Mouse (Mus musculus): ENCODE measurements around the gene Ptpn1. TPM values are rescaled to one million over a fixed set of nuclear protein-coding genes. Genes with fewer than 3 reads are reported as not detected.

Ptpn1 gene
- polyA plus RNA-seq, 1 experiment from 2014 or later: 45.1 TPM

DNA sequence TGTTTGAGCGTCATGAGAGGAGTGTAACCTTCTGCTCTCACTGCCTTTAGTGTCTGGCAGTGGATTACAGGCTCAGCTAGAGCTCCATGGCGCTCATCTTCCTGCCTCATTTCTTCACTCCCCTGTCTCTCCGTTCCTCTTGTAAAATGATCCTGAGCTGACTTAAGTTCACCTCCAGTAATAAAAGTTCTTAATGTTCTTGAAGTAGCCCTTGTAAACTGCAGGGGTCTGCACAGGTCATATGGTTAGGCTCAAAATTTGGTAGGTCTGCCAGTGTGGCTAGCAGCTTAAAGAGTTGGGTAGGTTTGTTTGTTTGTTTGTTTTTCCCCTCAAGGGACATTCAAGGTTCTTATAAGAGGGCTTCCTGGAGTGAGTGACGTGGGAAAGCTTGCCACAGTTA, 7.3 kb downstream of the Ptpn1 start:
- H3K9ac ChIP-seq: no peak overlapping the region
- no peak for ATAC-seq (replicated peaks; ENCODE audit: insufficient number of reproducible peaks, insufficient read depth, low FRiP score, low read depth)
- WGBS: 66% methylated on average over 4 of the region's 4 CpGs
- H3K4me1 ChIP-seq (replicated peaks): peaks cover 74% of the 10 kb centered on the region
- H3K27me3 ChIP-seq: no peaks in the 10 kb centered on the region
- H3K9me3 ChIP-seq (replicated peaks): no peaks in the 10 kb centered on the region
- H3K4me2 ChIP-seq: no peak overlapping the region
- peak overlapping the region; percentile 28; the same call in 1 of the 2 replicates for H3K27ac ChIP-seq
- no peak overlapping the region for H3K4me3 ChIP-seq
- H3K36me3 ChIP-seq: no peaks in the 10 kb centered on the region

DNA sequence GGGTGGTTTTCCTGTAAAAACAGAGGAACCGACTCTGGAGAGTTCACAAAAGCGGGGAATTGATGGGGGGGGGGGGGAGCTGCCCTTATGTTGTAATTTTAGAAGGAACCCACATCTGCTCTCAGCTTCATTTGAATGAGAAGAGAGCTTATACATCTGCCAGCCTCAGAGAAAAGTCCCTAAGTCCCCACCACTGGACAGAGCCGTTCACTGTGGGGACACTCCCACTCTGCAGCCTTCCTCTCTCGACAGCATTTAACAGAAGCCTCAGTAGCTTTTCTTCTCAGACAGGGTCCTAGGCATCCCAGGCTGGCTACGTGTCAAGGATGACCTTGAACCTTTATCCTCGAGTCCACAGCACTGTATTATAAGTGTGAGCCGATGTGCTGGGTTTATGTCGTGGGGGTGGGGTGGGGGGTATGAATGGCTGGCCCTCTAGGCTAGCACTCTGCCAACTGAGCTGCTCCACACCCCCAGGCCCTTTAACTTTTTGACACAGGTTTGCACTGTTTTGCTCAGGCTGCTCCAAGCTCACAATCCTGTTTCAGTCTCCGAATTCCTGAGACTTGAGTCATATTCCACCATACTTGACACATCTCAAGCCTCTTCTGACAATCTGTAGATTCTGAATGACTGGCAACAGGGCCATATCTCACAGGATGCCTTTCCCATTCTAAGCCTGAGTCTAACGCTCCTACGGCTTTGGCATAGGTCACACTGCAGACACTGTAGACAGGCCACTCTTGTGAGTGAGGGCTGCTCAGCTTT, 8.0 kb downstream of the Ptpn1 start:
- no peak; the same call in 1 of the 2 replicates for ATAC-seq (replicated peaks; ENCODE audit: insufficient number of reproducible peaks, insufficient read depth, low FRiP score, low read depth)
- Histone ChIP-seq H3K27me3 (no peaks in the 10 kb centered on the region), H3K4me2 (peak overlapping the region; percentile 6; the same call in 1 of the 2 replicates), H3K4me3 (no peak overlapping the region), H3K36me3 (no peaks in the 10 kb centered on the region), H3K4me1 (replicated peaks) (peaks cover 72% of the 10 kb centered on the region), H3K27ac (peak overlapping the region; percentile 28), H3K9me3 (replicated peaks) (no peaks in the 10 kb centered on the region), H3K9ac (no peak overlapping the region)
- WGBS: 29% methylated on average over 11 of the region's 11 CpGs

DNA sequence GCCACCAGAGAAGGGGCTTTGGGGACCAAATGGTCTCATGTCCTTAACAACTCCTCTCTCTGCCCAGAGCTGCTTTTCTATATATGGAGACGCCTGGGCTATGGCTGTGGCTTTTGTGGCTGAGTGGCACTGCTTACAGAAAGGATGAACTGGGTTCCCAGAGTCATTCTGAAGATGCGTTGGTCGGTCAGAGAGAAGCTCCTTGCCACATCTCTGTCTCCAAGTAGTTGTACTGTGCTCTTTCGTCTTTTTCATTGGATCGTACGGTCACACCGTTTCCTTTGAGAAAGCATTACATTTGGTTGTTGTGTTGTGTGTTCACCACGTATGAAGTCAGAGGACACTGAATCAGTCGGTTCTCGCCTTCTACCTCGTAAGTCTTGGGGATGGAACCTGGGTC, 8.8 kb downstream of the Ptpn1 start:
- no peaks in the 10 kb centered on the region for H3K27me3 ChIP-seq
- ATAC-seq (replicated peaks; ENCODE audit: insufficient number of reproducible peaks, insufficient read depth, low FRiP score, low read depth): no peak
- no peak overlapping the region for H3K9ac ChIP-seq
- H3K27ac ChIP-seq: peak overlapping the region; percentile 28; the same call in 1 of the 2 replicates
- WGBS: 85% methylated on average over 11 of the region's 11 CpGs
- H3K4me1 ChIP-seq (replicated peaks): peaks cover 74% of the 10 kb centered on the region
- no peak overlapping the region for H3K4me3 ChIP-seq
- H3K36me3 ChIP-seq: no peaks in the 10 kb centered on the region
- no peak overlapping the region for H3K4me2 ChIP-seq
- H3K9me3 ChIP-seq (replicated peaks): no peaks in the 10 kb centered on the region

DNA sequence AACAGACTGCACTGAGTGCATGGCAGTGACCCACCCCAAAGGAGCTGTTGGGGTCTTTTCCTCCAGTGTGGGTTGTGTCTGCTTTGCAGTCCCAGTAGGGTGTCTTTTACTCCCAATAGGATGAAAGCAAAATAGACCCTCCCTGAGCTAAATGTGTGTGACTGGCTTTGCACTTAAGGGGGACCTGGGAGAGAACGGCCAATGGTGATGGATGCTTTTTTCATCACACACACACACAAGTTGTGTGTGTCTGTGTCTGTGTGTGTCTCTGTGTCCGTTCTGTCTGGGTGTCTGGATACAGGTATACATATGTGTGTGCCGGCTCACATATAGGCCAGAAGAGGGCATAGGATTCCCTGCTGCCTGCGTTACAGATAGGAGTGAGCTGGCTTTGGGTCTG, 9.5 kb downstream of the Ptpn1 start:
- no peak for ATAC-seq (replicated peaks; ENCODE audit: insufficient number of reproducible peaks, insufficient read depth, low FRiP score, low read depth)
- H3K4me3 ChIP-seq: no peak overlapping the region
- H3K4me2 ChIP-seq: no peak overlapping the region; the same call in 1 of the 2 replicates
- no peaks in the 10 kb centered on the region for H3K9me3 ChIP-seq (replicated peaks)
- H3K27ac ChIP-seq: peak overlapping the region; percentile 90
- H3K4me1 ChIP-seq (replicated peaks): peaks cover 71% of the 10 kb centered on the region
- 73% methylated on average over 4 of the region's 4 CpGs for WGBS
- H3K27me3 ChIP-seq: no peaks in the 10 kb centered on the region
- no peak overlapping the region for H3K9ac ChIP-seq
- no peaks in the 10 kb centered on the region for H3K36me3 ChIP-seq

DNA sequence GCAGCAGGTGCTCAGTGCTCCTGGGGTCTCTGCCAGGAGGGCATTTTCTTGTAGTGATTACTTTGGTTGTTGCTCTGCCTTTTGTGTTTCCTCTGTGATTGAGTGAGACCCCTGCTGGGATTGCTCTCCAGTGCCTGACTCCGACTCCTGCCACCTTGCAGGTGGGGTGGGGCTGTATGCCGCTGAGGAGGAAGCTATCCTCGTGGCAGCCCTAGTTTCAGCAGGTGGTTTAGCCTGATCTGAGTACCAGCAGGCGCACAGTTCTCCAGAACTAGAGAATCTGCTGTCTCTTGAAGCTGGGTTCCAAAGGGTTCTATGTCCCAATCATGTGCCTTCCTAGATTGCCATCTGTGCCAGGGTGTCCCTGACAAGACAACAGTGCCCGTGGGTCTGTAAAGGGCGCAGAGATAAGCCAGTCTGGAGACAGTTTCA, 9.9 kb downstream of the Ptpn1 start:
- Histone ChIP-seq H3K9ac (0 out of 2 replicates have a peak overlapping the region, but pooled peaks have one; percentile 1), H3K4me3 (peak overlapping the region; percentile 7; the same call in 1 of the 2 replicates), H3K9me3 (replicated peaks) (no peaks in the 10 kb centered on the region), H3K4me2 (peak overlapping the region; percentile 43), H3K36me3 (no peaks in the 10 kb centered on the region), H3K4me1 (replicated peaks) (peaks cover 68% of the 10 kb centered on the region), H3K27ac (peak overlapping the region; percentile 90), H3K27me3 (no peaks in the 10 kb centered on the region)
- ATAC-seq (replicated peaks; ENCODE audit: insufficient number of reproducible peaks, insufficient read depth, low FRiP score, low read depth): 0 out of 2 replicates have a peak, but pooled peaks have one; percentile 16
- WGBS: 38% methylated on average over 6 of the region's 6 CpGs

DNA sequence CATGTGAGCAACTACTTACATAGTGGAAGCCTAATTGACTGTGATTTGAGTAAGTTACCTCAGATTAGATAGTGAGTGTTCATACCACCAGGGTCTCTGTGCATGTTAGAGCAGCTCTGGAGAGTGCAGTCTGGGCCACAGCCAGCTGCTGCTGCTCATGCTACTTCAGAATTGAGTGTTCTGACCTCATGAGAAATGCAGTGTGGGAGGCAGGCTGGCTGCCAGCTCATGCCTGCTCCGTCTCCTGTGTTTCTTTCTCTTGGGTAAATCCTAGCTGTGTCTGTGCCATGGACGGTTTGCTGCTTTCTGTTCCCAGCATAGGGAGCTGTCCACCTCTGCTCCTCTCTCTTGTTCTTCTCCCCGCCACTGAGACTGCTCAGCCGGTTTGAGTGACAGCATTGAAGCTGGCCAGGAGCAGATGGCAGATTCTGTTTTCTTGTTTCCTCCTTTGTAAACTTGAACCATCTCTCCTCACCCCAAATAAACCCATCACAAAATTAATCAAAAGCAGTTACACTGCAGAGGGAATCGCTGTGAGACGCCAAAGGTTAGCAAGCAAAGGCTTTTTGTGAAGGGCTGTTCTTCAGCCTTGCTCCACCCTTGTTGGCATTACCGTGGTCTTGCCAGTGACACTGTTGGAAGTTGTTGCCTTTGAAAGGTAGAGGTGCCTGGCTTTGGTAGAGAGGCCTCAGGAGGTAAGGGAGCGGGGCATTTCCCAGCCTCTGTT, 10.5 kb downstream of the Ptpn1 start:
- peaks cover 64% of the 10 kb centered on the region for H3K4me1 ChIP-seq (replicated peaks)
- WGBS: 26% methylated on average over 8 of the region's 8 CpGs
- peak overlapping the region; percentile 7; the same call in 1 of the 2 replicates for H3K9ac ChIP-seq

DNA sequence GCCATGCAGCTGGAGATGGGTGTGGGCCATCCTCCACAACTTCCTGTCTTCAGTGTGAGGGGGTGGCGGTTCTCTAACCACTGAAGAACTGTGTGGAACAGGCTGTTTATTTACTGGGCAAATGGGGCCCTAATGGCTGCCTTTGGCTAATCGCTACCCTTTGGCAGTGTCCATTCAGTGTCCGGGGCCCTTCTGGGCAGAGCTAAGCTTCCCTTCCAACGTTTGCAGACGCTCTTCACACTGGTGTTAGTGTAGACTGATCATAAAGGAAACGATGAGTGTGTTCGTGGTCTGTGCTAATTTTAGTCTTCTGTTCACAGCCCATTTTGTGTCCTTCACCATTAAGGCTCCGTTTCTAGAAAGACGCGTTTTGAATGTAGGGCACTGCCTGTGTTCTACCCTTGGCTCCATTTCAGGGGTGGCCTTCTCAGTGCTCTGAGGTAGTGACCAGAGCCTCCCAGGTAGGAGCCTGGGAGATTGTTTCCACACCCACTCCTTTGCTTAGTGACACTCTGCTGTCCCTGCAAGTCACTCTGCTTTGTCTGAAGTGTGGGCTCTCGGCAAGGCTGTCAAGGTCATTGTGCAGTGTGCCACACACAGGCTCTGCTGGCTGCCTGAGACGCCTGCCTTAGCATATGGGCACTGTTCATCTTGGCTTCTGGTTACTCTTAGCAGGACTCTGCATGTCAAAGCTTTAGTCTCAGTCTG, 11.2 kb downstream of the Ptpn1 start:
- H3K27ac ChIP-seq: peak overlapping the region; percentile 90
- H3K27me3 ChIP-seq: no peaks in the 10 kb centered on the region
- H3K4me3 ChIP-seq: no peak overlapping the region
- peaks cover 71% of the 10 kb centered on the region for H3K4me1 ChIP-seq (replicated peaks)
- no peak for ATAC-seq (replicated peaks; ENCODE audit: insufficient number of reproducible peaks, insufficient read depth, low FRiP score, low read depth)
- peak overlapping the region; percentile 43 for H3K4me2 ChIP-seq
- no peaks in the 10 kb centered on the region for H3K9me3 ChIP-seq (replicated peaks)
- H3K9ac ChIP-seq: no peak overlapping the region
- WGBS: 39% methylated on average over 12 of the region's 12 CpGs
- no peaks in the 10 kb centered on the region for H3K36me3 ChIP-seq

More for the DNA sequence above, 10.5 kb downstream of the Ptpn1 start:
- Histone ChIP-seq H3K9me3 (replicated peaks) (no peaks in the 10 kb centered on the region), H3K27me3 (no peaks in the 10 kb centered on the region), H3K4me3 (peak overlapping the region; percentile 7; the same call in 1 of the 2 replicates), H3K4me2 (peak overlapping the region; percentile 43), H3K27ac (peak overlapping the region; percentile 90), H3K36me3 (no peaks in the 10 kb centered on the region)
- ATAC-seq (replicated peaks; ENCODE audit: insufficient number of reproducible peaks, insufficient read depth, low FRiP score, low read depth): peak; percentile 77

DNA sequence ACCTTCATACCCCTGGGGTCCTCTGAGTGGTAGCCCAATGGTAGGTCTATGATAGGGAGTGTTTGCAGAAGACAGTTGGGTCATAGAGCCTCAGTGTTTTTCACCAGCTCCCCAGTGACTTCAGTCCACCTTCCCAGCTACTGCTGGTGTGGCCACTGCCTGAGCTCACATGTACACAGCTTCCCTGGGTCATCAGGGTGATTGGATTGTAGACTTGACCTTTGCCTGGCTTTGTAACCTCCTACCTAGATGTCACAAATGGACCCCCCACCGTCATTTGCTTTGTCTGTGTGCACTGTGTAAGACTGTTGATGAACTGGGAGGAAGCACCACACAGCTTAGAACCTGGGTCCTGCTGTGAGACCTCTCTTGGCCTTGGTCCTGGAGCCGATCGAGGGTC, 12.3 kb downstream of the Ptpn1 start:
- no peaks in the 10 kb centered on the region for H3K36me3 ChIP-seq
- H3K27ac ChIP-seq: no peak overlapping the region
- no peaks in the 10 kb centered on the region for H3K9me3 ChIP-seq (replicated peaks)
- H3K4me2 ChIP-seq: no peak overlapping the region
- 88% methylated on average over 3 of the region's 3 CpGs for WGBS
- no peak overlapping the region for H3K4me3 ChIP-seq
- no peak for ATAC-seq (replicated peaks; ENCODE audit: insufficient number of reproducible peaks, insufficient read depth, low FRiP score, low read depth)
- no peak overlapping the region for H3K9ac ChIP-seq
- no peaks in the 10 kb centered on the region for H3K27me3 ChIP-seq
- peaks cover 73% of the 10 kb centered on the region for H3K4me1 ChIP-seq (replicated peaks)

DNA sequence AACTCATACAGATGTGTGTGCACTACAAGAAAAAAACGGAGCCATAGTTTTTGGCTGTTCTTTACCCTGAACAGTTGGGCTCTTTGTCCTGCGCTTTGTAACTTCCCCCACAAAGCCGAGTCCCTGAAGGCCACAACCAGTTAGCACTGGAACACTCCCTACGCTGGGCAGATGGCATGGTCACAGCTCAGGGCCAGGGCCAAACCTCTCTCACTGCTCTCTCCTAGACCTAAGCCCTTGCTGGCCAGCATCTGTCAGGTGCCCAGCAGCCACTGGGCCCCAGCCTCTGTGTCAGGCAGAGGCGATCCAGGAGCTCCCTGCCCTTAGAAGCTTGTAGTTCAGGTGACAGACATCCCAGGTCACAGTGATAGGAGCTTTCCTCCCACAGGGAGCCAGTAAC, 13.6 kb downstream of the Ptpn1 start:
- Histone ChIP-seq H3K4me2 (no peak overlapping the region), H3K27me3 (no peaks in the 10 kb centered on the region), H3K9ac (no peak overlapping the region), H3K4me1 (replicated peaks) (peaks cover 72% of the 10 kb centered on the region), H3K36me3 (no peaks in the 10 kb centered on the region), H3K27ac (no peak overlapping the region), H3K4me3 (no peak overlapping the region), H3K9me3 (replicated peaks) (no peaks in the 10 kb centered on the region)
- ATAC-seq (replicated peaks; ENCODE audit: insufficient number of reproducible peaks, insufficient read depth, low FRiP score, low read depth): no peak
- 79% methylated on average over 5 of the region's 5 CpGs for WGBS

DNA sequence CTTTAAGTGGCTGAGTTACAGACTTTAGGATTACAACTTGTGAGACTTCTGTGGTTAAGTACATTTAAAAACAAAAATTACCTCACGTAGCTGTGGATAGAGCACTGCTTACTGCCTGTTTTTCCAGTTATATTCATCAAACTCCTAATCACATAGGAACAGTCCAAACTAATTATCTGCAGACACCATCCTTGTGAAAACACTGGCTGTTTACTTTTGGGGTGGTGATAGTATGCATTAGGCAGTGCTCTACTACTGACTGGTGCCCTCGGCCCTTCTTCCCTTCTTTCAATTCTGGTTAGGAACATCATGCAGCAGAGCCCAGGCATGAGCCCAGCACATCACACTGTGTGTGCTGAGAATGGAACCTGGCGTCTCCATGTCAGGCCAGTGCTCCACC, 15.4 kb downstream of the Ptpn1 start:
- no peak overlapping the region for H3K4me3 ChIP-seq
- WGBS: 69% methylated on average over 3 of the region's 3 CpGs
- no peak overlapping the region for H3K4me2 ChIP-seq
- H3K9ac ChIP-seq: no peak overlapping the region
- H3K9me3 ChIP-seq (replicated peaks): no peaks in the 10 kb centered on the region
- no peaks in the 10 kb centered on the region for H3K27me3 ChIP-seq
- ATAC-seq (replicated peaks; ENCODE audit: insufficient number of reproducible peaks, insufficient read depth, low FRiP score, low read depth): no peak
- no peak overlapping the region for H3K27ac ChIP-seq
- peaks cover 64% of the 10 kb centered on the region for H3K4me1 ChIP-seq (replicated peaks)
- H3K36me3 ChIP-seq: no peaks in the 10 kb centered on the region

DNA sequence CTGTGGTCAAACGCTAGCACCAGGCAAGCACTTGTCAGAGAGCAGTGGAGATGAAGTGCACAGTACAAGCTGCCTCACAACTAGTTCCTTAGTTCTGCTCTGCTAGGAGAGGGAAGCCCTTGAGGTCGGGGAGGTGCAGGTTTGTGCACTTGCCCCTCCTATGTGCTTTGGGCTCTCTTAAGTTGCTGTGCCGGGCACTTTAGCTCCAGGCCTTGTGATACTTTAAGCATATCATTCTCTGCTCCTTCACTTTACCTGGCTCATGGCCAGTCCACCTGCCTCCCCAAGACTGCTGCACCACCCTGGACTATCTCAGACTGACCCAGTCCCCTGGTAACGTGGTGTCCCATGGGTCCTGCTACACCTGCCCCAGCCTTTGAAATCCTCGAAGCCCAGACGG, 16.2 kb downstream of the Ptpn1 start:
- H3K4me1 ChIP-seq (replicated peaks): peaks cover 56% of the 10 kb centered on the region
- no peak overlapping the region for H3K4me3 ChIP-seq
- peak overlapping the region; percentile 53 for H3K27ac ChIP-seq
- ATAC-seq (replicated peaks; ENCODE audit: insufficient number of reproducible peaks, insufficient read depth, low FRiP score, low read depth): no peak
- H3K4me2 ChIP-seq: no peak overlapping the region
- WGBS: 66% methylated on average over 6 of the region's 6 CpGs
- no peaks in the 10 kb centered on the region for H3K9me3 ChIP-seq (replicated peaks)
- no peak overlapping the region for H3K9ac ChIP-seq
- H3K36me3 ChIP-seq: no peaks in the 10 kb centered on the region
- no peaks in the 10 kb centered on the region for H3K27me3 ChIP-seq
